ENCODE assay signal across 9 mouse cellular contexts in the genomic region with DNA sequence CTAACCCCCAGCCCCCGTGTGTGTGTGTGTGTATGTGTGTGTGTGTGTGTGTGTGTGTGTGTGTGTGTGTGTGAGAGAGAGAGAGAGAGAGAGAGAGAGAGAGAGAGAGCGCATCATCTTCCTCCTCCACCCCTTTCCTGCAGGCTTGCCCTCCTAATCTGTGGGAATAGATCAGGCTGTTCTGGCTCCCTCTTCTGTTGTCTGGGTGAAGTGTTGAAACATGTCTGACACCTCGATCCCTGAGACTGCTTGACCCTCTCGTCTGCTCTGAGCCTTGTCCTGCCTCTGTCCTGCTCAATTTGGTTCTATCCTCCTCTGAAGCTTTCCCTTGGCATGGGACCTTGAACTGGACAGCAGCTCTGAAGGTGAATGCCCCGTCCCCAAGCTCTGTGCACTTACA.
A peak's percentile ranks its signal among the peaks of the same experiment; 100 is the strongest.
DNase-seq lines count a peak whose midpoint lies in the region; ATAC-seq lines count a peak whose summit lies in the region.
"Had no signal": no experiment of that assay in that cellular context is flagged by ENCODE, and none has a peak within 500 bp of the region (broad histone marks: within the 10 kb centered on the region; RNA-seq: fewer than 3 reads in every experiment).

No protein-coding gene starts in this region.

- no peak overlapping the region for H3K4me3 ChIP-seq in hindbrain, embryonic 10.5 days
- no peak overlapping the region for H3K4me3 ChIP-seq in hindbrain, embryonic 12.5 days
- H3K4me3 ChIP-seq in midbrain, embryonic 14.5 days (replicated peaks; ENCODE audit: low read depth, low read length): no peak overlapping the region
- H3K4me3 ChIP-seq in midbrain, embryonic 13.5 days (replicated peaks): no peak overlapping the region
- H3K4me3 ChIP-seq: lung, embryonic 15.5 days had no signal

- no peak overlapping the region for H3K4me2 ChIP-seq in hindbrain, embryonic 12.5 days (replicated peaks)
- H3K4me2 ChIP-seq in midbrain, embryonic 14.5 days (ENCODE audit: low read length): no peak overlapping the region
- no peak overlapping the region for H3K4me2 ChIP-seq in midbrain, embryonic 13.5 days (replicated peaks)
- H3K4me2 ChIP-seq: lung, embryonic 15.5 days had no signal

- H3K4me1 ChIP-seq in hindbrain, embryonic 10.5 days (replicated peaks): peaks cover 10% of the 10 kb centered on the region
- H3K4me1 ChIP-seq in hindbrain, embryonic 12.5 days: peaks cover 5% of the 10 kb centered on the region
- no peaks in the 10 kb centered on the region for H3K4me1 ChIP-seq in midbrain, embryonic 14.5 days (ENCODE audit: control insufficient read depth, insufficient read depth, low read length)
- H3K4me1 ChIP-seq in midbrain, embryonic 13.5 days (replicated peaks): peaks cover 17% of the 10 kb centered on the region
- H3K4me1 ChIP-seq: lung, embryonic 15.5 days had no signal

- WGBS in hindbrain, embryonic 10.5 days: 45% methylated on average over 5 of the region's 5 CpGs
- 25% methylated on average over 5 of the region's 5 CpGs for WGBS in hindbrain, embryonic 12.5 days
- WGBS in midbrain, embryonic 14.5 days: 36% methylated on average over 5 of the region's 5 CpGs
- WGBS in midbrain, embryonic 13.5 days: 30% methylated on average over 4 of the region's 5 CpGs

- no peak overlapping the region; the same call in 1 of the 2 replicates for H3K27ac ChIP-seq in hindbrain, embryonic 10.5 days
- no peak overlapping the region for H3K27ac ChIP-seq in hindbrain, embryonic 12.5 days
- H3K27ac ChIP-seq in midbrain, embryonic 14.5 days (replicated peaks; ENCODE audit: low read depth, low read length): no peak overlapping the region
- H3K27ac ChIP-seq in midbrain, embryonic 13.5 days: no peak overlapping the region
- H3K27ac ChIP-seq: lung, embryonic 15.5 days had no signal

- ATAC-seq in hindbrain, embryonic 12.5 days (ENCODE audit: low FRiP score): no peak
- no peak for ATAC-seq in midbrain, embryonic 14.5 days (ENCODE audit: low FRiP score, low TSS enrichment)
- no peak for ATAC-seq in midbrain, embryonic 13.5 days
- no peak for ATAC-seq in megakaryocyte, adult 5-6 weeks (ENCODE audit: poor library complexity, severe bottlenecking)

- H3K9me3 ChIP-seq in hindbrain, embryonic 10.5 days: peaks cover 5% of the 10 kb centered on the region; the same call in 1 of the 2 replicates
- H3K9me3 ChIP-seq in hindbrain, embryonic 12.5 days (replicated peaks): peaks cover 11% of the 10 kb centered on the region; the same call in 1 of the 2 replicates
- no peaks in the 10 kb centered on the region for H3K9me3 ChIP-seq in midbrain, embryonic 14.5 days (ENCODE audit: control insufficient read depth, low read length)
- H3K9me3 ChIP-seq in midbrain, embryonic 13.5 days: no peaks in the 10 kb centered on the region
- H3K9me3 ChIP-seq: lung, embryonic 15.5 days had no signal

- H3K9ac ChIP-seq in hindbrain, embryonic 12.5 days: no peak overlapping the region
- H3K9ac ChIP-seq in midbrain, embryonic 14.5 days (replicated peaks; ENCODE audit: low read length): no peak overlapping the region
- no peak overlapping the region for H3K9ac ChIP-seq in midbrain, embryonic 13.5 days (replicated peaks)
- H3K9ac ChIP-seq: lung, embryonic 15.5 days had no signal

- no peaks in the 10 kb centered on the region for H3K36me3 ChIP-seq in hindbrain, embryonic 10.5 days
- no peaks in the 10 kb centered on the region for H3K36me3 ChIP-seq in hindbrain, embryonic 12.5 days
- no peaks in the 10 kb centered on the region for H3K36me3 ChIP-seq in midbrain, embryonic 14.5 days (ENCODE audit: control insufficient read depth, insufficient read depth, low read length)
- no peaks in the 10 kb centered on the region for H3K36me3 ChIP-seq in midbrain, embryonic 13.5 days
- H3K36me3 ChIP-seq: lung, embryonic 15.5 days had no signal

- peak; percentile 6 for DNase-seq in adrenal gland, adult 2 months
- no peak for DNase-seq in adrenal gland, postnatal 36 days
- peak; percentile 27 for DNase-seq in hindbrain, embryonic 10.5 days (ENCODE audit: low spot score)
- DNase-seq in midbrain, embryonic 14.5 days: peak; percentile 64
- peak; percentile 67 for DNase-seq in retina, embryonic 14.5 days (ENCODE audit: low spot score)

- H3K27me3 ChIP-seq in hindbrain, embryonic 10.5 days (ENCODE audit: insufficient read depth, poor library complexity, severe bottlenecking): no peaks in the 10 kb centered on the region
- H3K27me3 ChIP-seq in hindbrain, embryonic 12.5 days: 0 out of 2 replicates have a peak, but pooled peaks cover 3% of the 10 kb centered on the region
- H3K27me3 ChIP-seq in midbrain, embryonic 14.5 days (ENCODE audit: control insufficient read depth, insufficient read depth, low read length): no peaks in the 10 kb centered on the region
- H3K27me3 ChIP-seq in midbrain, embryonic 13.5 days: no peaks in the 10 kb centered on the region
- H3K27me3 ChIP-seq: lung, embryonic 15.5 days had no signal

Comparison
In these comparisons a context has a peak if more than half of its experiments do, and no peak if none do; other contexts are left out.
1. DNase-seq: peak in adrenal gland, adult 2 months (single experiment), hindbrain, embryonic 10.5 days (single experiment), midbrain, embryonic 14.5 days (single experiment) and retina, embryonic 14.5 days (single experiment); none in adrenal gland, postnatal 36 days (0 of 2).